Mouse (Mus musculus): ENCODE data around the gene Uhmk1. TPM values are rescaled to one million over a fixed set of nuclear protein-coding genes. Genes with fewer than 3 reads are reported as not detected.

Uhmk1 gene
- polyA plus RNA-seq, 1 experiment, result 9.1 TPM

GRCm38 (mm10) chr1:170164053-170164614 lies 51.1 kb downstream of the Uhmk1 start:
- 65% methylated on average over 2 of the region's 2 CpGs for WGBS
- Histone ChIP-seq H3K27ac (ENCODE audit: insufficient read depth, low read length) (no peak overlapping the region), H3K27me3 (ENCODE audit: control insufficient read depth, insufficient read depth, low read length) (no peaks in the 10 kb centered on the region), H3K4me3 (ENCODE audit: extremely low read depth, insufficient read depth, insufficient read length) (no peak overlapping the region), H3K4me1 (ENCODE audit: control insufficient read depth, insufficient read depth, insufficient read length) (no peaks in the 10 kb centered on the region; the same call in none of the 2 replicates), H3K36me3 (ENCODE audit: control insufficient read depth, insufficient read depth, low read length) (peaks cover 12% of the 10 kb centered on the region)
- no peak for DNase-seq (ENCODE audit: low read depth in 1 of 2, low spot score in 2 of 2)
- TF ChIP-seq POLR2A (IDR thresholded peaks at IDR 0.05; ENCODE audit: low read depth, low read length) (no peak), CTCF (IDR thresholded peaks at IDR 0.05; ENCODE audit: extremely low read depth, insufficient read depth, insufficient read length, insufficient replicate concordance) (no peak)

DNA sequence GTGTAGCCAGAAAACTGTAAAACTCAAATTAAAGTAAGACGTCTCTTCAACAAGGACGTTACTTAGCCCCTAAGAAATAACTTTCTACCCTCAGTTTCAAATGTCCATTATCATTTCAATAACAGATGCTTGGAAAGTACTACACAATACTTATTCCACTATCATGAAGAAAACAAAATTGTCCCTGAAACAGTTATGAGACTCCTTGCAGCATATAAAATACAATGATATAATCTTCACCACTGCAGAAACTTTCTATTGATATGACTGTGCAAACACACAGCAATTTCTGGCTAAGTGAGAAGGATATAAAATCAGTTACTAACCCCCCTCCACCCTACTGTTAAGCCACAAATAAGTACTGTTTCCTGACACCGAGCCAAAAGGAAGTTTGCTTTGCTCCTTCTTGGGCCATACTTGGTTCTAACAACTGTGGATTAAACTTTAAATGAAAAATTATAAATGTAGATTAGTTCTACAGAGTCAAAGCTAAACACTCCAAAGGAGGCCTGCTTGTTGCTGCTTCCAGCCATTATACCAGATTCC lies 51.7 kb downstream of the Uhmk1 start:
- DNase-seq (ENCODE audit: low read depth in 1 of 2, low spot score in 2 of 2), result no peak
- peaks cover 15% of the 10 kb centered on the region for H3K36me3 ChIP-seq (ENCODE audit: control insufficient read depth, insufficient read depth, low read length)
- H3K4me1 ChIP-seq (ENCODE audit: control insufficient read depth, insufficient read depth, insufficient read length), result no peaks in the 10 kb centered on the region; the same call in none of the 2 replicates

DNA sequence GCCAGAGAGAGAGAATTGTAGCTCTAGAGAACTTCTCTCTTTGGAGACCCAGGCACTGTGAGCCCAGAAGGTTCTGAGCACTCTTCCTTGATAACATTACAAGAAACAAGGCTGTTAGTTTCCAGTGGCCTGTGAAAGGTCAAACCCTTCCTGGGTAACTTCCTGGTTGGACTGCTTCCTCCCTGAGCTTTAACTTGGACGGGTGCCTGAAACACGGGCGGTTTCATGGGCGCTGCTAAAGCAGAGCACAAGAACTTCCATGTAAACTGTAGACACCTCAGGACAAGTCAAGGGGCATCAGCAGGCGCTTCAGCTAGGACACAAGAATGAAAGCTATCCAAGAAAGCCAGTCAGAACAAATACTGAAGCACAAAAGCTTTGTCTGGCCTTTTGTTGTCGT lies 53.3 kb downstream of the Uhmk1 start:
- H3K36me3 ChIP-seq (ENCODE audit: control insufficient read depth, insufficient read depth, low read length), result peaks cover 19% of the 10 kb centered on the region
- no peak for TF ChIP-seq CTCF (IDR thresholded peaks at IDR 0.05; ENCODE audit: extremely low read depth, insufficient read depth, insufficient read length, insufficient replicate concordance)
- no peak for TF ChIP-seq POLR2A (IDR thresholded peaks at IDR 0.05; ENCODE audit: low read depth, low read length)
- H3K27me3 ChIP-seq (ENCODE audit: control insufficient read depth, insufficient read depth, low read length), result no peaks in the 10 kb centered on the region
- DNase-seq (ENCODE audit: low read depth in 1 of 2, low spot score in 2 of 2), result no peak
- 56% methylated on average over 6 of the region's 6 CpGs for WGBS
- H3K4me1 ChIP-seq (ENCODE audit: control insufficient read depth, insufficient read depth, insufficient read length), result no peaks in the 10 kb centered on the region; the same call in none of the 2 replicates
- no peak overlapping the region for H3K27ac ChIP-seq (ENCODE audit: insufficient read depth, low read length)
- no peak overlapping the region for H3K4me3 ChIP-seq (ENCODE audit: extremely low read depth, insufficient read depth, insufficient read length)

More for the DNA sequence above, 51.7 kb downstream of the Uhmk1 start:
- H3K27me3 ChIP-seq (ENCODE audit: control insufficient read depth, insufficient read depth, low read length), result no peaks in the 10 kb centered on the region
- no peak overlapping the region for H3K4me3 ChIP-seq (ENCODE audit: extremely low read depth, insufficient read depth, insufficient read length)
- no peak overlapping the region for H3K27ac ChIP-seq (ENCODE audit: insufficient read depth, low read length)
- TF ChIP-seq CTCF (IDR thresholded peaks at IDR 0.05; ENCODE audit: extremely low read depth, insufficient read depth, insufficient read length, insufficient replicate concordance) (no peak), POLR2A (IDR thresholded peaks at IDR 0.05; ENCODE audit: low read depth, low read length) (no peak)
- 50% methylated on average over 3 of the region's 3 CpGs for WGBS

- no peak for DNase-seq (ENCODE audit: low read depth in 1 of 2, low spot score in 2 of 2)
- Histone ChIP-seq H3K4me3 (ENCODE audit: extremely low read depth, insufficient read depth, insufficient read length) (no peak overlapping the region), H3K27ac (ENCODE audit: insufficient read depth, low read length) (no peak overlapping the region), H3K4me1 (ENCODE audit: control insufficient read depth, insufficient read depth, insufficient read length) (no peaks in the 10 kb centered on the region; the same call in none of the 2 replicates), H3K36me3 (ENCODE audit: control insufficient read depth, insufficient read depth, low read length) (peaks cover 17% of the 10 kb centered on the region), H3K27me3 (ENCODE audit: control insufficient read depth, insufficient read depth, low read length) (no peaks in the 10 kb centered on the region)
- no peak for TF ChIP-seq POLR2A (IDR thresholded peaks at IDR 0.05; ENCODE audit: low read depth, low read length)
- no peak for TF ChIP-seq CTCF (IDR thresholded peaks at IDR 0.05; ENCODE audit: extremely low read depth, insufficient read depth, insufficient read length, insufficient replicate concordance)
- WGBS, result 35% methylated on average over 3 of the region's 3 CpGs
Measured at GRCm38 (mm10) chr1:170160397-170160938, 54.7 kb downstream of the Uhmk1 start.

GRCm38 (mm10) chr1:170159707-170160106 lies 55.5 kb downstream of the Uhmk1 start:
- no peak for DNase-seq (ENCODE audit: low read depth in 1 of 2, low spot score in 2 of 2)
- H3K27me3 ChIP-seq (ENCODE audit: control insufficient read depth, insufficient read depth, low read length), result no peaks in the 10 kb centered on the region
- WGBS, result 92% methylated on average over 2 of the region's 2 CpGs
- H3K27ac ChIP-seq (ENCODE audit: insufficient read depth, low read length), result no peak overlapping the region
- no peaks in the 10 kb centered on the region; the same call in none of the 2 replicates for H3K4me1 ChIP-seq (ENCODE audit: control insufficient read depth, insufficient read depth, insufficient read length)
- no peak overlapping the region for H3K4me3 ChIP-seq (ENCODE audit: extremely low read depth, insufficient read depth, insufficient read length)
- H3K36me3 ChIP-seq (ENCODE audit: control insufficient read depth, insufficient read depth, low read length), result peaks cover 16% of the 10 kb centered on the region
- TF ChIP-seq POLR2A (IDR thresholded peaks at IDR 0.05; ENCODE audit: low read depth, low read length) (no peak), CTCF (IDR thresholded peaks at IDR 0.05; ENCODE audit: extremely low read depth, insufficient read depth, insufficient read length, insufficient replicate concordance) (no peak)

GRCm38 (mm10) chr1:170155761-170156160 lies 59.4 kb downstream of the Uhmk1 start:
- Histone ChIP-seq H3K4me3 (ENCODE audit: extremely low read depth, insufficient read depth, insufficient read length) (no peak overlapping the region), H3K27ac (ENCODE audit: insufficient read depth, low read length) (no peak overlapping the region), H3K36me3 (ENCODE audit: control insufficient read depth, insufficient read depth, low read length) (peaks cover 15% of the 10 kb centered on the region), H3K27me3 (ENCODE audit: control insufficient read depth, insufficient read depth, low read length) (no peaks in the 10 kb centered on the region), H3K4me1 (ENCODE audit: control insufficient read depth, insufficient read depth, insufficient read length) (peaks cover 2% of the 10 kb centered on the region; the same call in 1 of the 2 replicates)
- no peak for DNase-seq (ENCODE audit: low read depth in 1 of 2, low spot score in 2 of 2)
- TF ChIP-seq POLR2A (IDR thresholded peaks at IDR 0.05; ENCODE audit: low read depth, low read length), result no peak
- TF ChIP-seq CTCF (IDR thresholded peaks at IDR 0.05; ENCODE audit: extremely low read depth, insufficient read depth, insufficient read length, insufficient replicate concordance), result no peak
- 91% methylated on average over 5 of the region's 5 CpGs for WGBS

DNA sequence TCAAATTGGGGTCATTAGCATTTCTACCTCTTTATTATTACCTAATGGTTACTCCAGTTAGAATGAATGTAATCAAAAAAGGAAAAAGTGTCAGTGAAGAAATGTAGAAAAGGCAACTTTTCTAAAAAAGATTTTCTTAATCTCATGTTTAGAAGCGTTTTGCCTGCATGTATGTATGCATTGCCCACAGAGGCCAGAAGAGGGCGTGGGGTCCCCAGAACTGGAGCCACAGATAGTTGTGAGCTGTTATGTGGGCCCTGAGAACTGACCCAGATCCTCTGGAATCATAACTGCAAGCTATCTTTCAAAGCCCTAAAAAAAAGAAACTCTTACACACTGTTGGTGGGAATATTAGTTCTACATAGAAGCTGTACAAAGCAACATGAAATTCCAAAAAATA lies 59.9 kb downstream of the Uhmk1 start:
- TF ChIP-seq POLR2A (IDR thresholded peaks at IDR 0.05; ENCODE audit: low read depth, low read length) (no peak), CTCF (IDR thresholded peaks at IDR 0.05; ENCODE audit: extremely low read depth, insufficient read depth, insufficient read length, insufficient replicate concordance) (no peak)
- DNase-seq (ENCODE audit: low read depth in 1 of 2, low spot score in 2 of 2), result no peak
- Histone ChIP-seq H3K27me3 (ENCODE audit: control insufficient read depth, insufficient read depth, low read length) (no peaks in the 10 kb centered on the region), H3K36me3 (ENCODE audit: control insufficient read depth, insufficient read depth, low read length) (peaks cover 13% of the 10 kb centered on the region), H3K4me1 (ENCODE audit: control insufficient read depth, insufficient read depth, insufficient read length) (peaks cover 2% of the 10 kb centered on the region; the same call in 1 of the 2 replicates), H3K4me3 (ENCODE audit: extremely low read depth, insufficient read depth, insufficient read length) (no peak overlapping the region), H3K27ac (ENCODE audit: insufficient read depth, low read length) (no peak overlapping the region)
- WGBS, result 85% methylated on average over 2 of the region's 2 CpGs

All from spleen, adult 2 months (tissue).